Comparison of ENCODE assay signal across 8 mouse cellular contexts in genomic region chr19:28963513-28963841, GRCm38 (mm10). TPM values are rescaled to one million over a fixed set of nuclear protein-coding genes. Genes with fewer than 3 reads are reported as not detected.
DNase-seq lines count a peak whose midpoint lies in the region; ATAC-seq and TF ChIP-seq lines count a peak whose summit lies in the region.

No protein-coding gene starts in this region.

- TF ChIP-seq CTCF in layer of hippocampus, adult 2 months (conservative IDR thresholded peaks at IDR 0.05): peak; percentile 53; the same call in 1 of the 2 replicates
- TF ChIP-seq CTCF in hindbrain, postnatal 0 days (IDR thresholded peaks at IDR 0.05; ENCODE audit: low read depth): no peak
- TF ChIP-seq CTCF in midbrain, postnatal 0 days (IDR thresholded peaks at IDR 0.05): no peak

- H3K4me1 ChIP-seq in embryonic facial prominence, embryonic 13.5 days: peaks cover 21% of the 10 kb centered on the region
- peaks cover 18% of the 10 kb centered on the region for H3K4me1 ChIP-seq in hindbrain, postnatal 0 days (ENCODE audit: insufficient read depth, low read length)
- peaks cover 4% of the 10 kb centered on the region; the same call in 1 of the 2 replicates for H3K4me1 ChIP-seq in midbrain, postnatal 0 days (ENCODE audit: insufficient read depth, low read length)

- no peaks in the 10 kb centered on the region for H3K9me3 ChIP-seq in embryonic facial prominence, embryonic 13.5 days
- H3K9me3 ChIP-seq in hindbrain, postnatal 0 days (ENCODE audit: low read length): no peaks in the 10 kb centered on the region
- H3K9me3 ChIP-seq in midbrain, postnatal 0 days (ENCODE audit: low read length): no peaks in the 10 kb centered on the region

- H3K27me3 ChIP-seq in embryonic facial prominence, embryonic 13.5 days: peaks cover 15% of the 10 kb centered on the region
- no peaks in the 10 kb centered on the region for H3K27me3 ChIP-seq in hindbrain, postnatal 0 days (ENCODE audit: insufficient read depth, low read length)
- H3K27me3 ChIP-seq in midbrain, postnatal 0 days (ENCODE audit: insufficient read depth, low read length): no peaks in the 10 kb centered on the region

- peak overlapping the region; percentile 98 for H3K27ac ChIP-seq in layer of hippocampus, adult 2 months
- H3K27ac ChIP-seq in embryonic facial prominence, embryonic 13.5 days: no peak overlapping the region
- H3K27ac ChIP-seq in hindbrain, postnatal 0 days: peak overlapping the region; percentile 90
- peak overlapping the region; percentile 82 for H3K27ac ChIP-seq in midbrain, postnatal 0 days (ENCODE audit: low read depth, low read length)

- peak overlapping the region; percentile 95 for H3K4me2 ChIP-seq in embryonic facial prominence, embryonic 13.5 days
- peak overlapping the region; percentile 87 for H3K4me2 ChIP-seq in hindbrain, postnatal 0 days (ENCODE audit: low read depth, low read length)
- H3K4me2 ChIP-seq in midbrain, postnatal 0 days (ENCODE audit: low read depth, low read length, poor library complexity, severe bottlenecking): peak overlapping the region; percentile 89

- peak overlapping the region; percentile 87 for H3K4me3 ChIP-seq in layer of hippocampus, adult 2 months
- H3K4me3 ChIP-seq in embryonic facial prominence, embryonic 13.5 days: peak overlapping the region; percentile 81
- peak overlapping the region; percentile 86 for H3K4me3 ChIP-seq in hindbrain, postnatal 0 days (ENCODE audit: low read length)
- peak overlapping the region; percentile 81 for H3K4me3 ChIP-seq in midbrain, postnatal 0 days (ENCODE audit: low read depth, low read length)

- H3K9ac ChIP-seq in embryonic facial prominence, embryonic 13.5 days: peak overlapping the region; percentile 84
- H3K9ac ChIP-seq in hindbrain, postnatal 0 days (replicated peaks; ENCODE audit: low read length): peak overlapping the region; percentile 88
- peak overlapping the region; percentile 85 for H3K9ac ChIP-seq in midbrain, postnatal 0 days (replicated peaks; ENCODE audit: low read length, poor library complexity, severe bottlenecking)

- no peak for DNase-seq in layer of hippocampus, adult 2 months (ENCODE audit: low spot score in 2 of 2)
- DNase-seq in layer of hippocampus, adult 11-12 months (ENCODE audit: low spot score): no peak
- no peak for DNase-seq in hindbrain, postnatal 0 days (ENCODE audit: low spot score)
- no peak for DNase-seq in midbrain, postnatal 0 days (ENCODE audit: low spot score)
- DNase-seq in spleen, adult 12 weeks (ENCODE audit: low spot score): no peak
- DNase-seq in T-cell, adult 2 months (ENCODE audit: low spot score): no peak
- no peak for DNase-seq in right cerebral cortex, adult 2 months (ENCODE audit: low spot score in 2 of 2)

- 0% methylated on average over 4 of the region's 4 CpGs for WGBS in embryonic facial prominence, embryonic 13.5 days
- 3% methylated on average over 4 of the region's 4 CpGs for WGBS in hindbrain, postnatal 0 days
- 3% methylated on average over 4 of the region's 4 CpGs for WGBS in midbrain, postnatal 0 days

- H3K36me3 ChIP-seq in embryonic facial prominence, embryonic 13.5 days: no peaks in the 10 kb centered on the region
- no peaks in the 10 kb centered on the region for H3K36me3 ChIP-seq in hindbrain, postnatal 0 days (ENCODE audit: insufficient read depth, low read length)
- no peaks in the 10 kb centered on the region for H3K36me3 ChIP-seq in midbrain, postnatal 0 days (ENCODE audit: insufficient read depth, low read length)

- ATAC-seq in embryonic facial prominence, embryonic 13.5 days (ENCODE audit: insufficient number of reproducible peaks, insufficient read depth, low FRiP score, low TSS enrichment, low read depth): no peak
- 0 out of 2 replicates have a peak, but pooled peaks have one; percentile 4 for ATAC-seq in hindbrain, postnatal 0 days
- no peak for ATAC-seq in midbrain, postnatal 0 days (ENCODE audit: low FRiP score)

RNA-seq across cellular contexts. Expression of gene Plpp6, which starts 0.3 kb away (rescaled TPM):
- total RNA-seq in layer of hippocampus, adult 2 months (2021): 10 to 100 TPM; 51.2 to 52.4 TPM
- polyA plus RNA-seq in embryonic facial prominence, embryonic 13.5 days (2015; fragmentation: Nextera tagmentation; extraction: Ambion mirVana): 6.4 and 6.8 TPM in 2 replicates
- 20.9 and 21.6 TPM in 2 replicates for total RNA-seq in hindbrain, postnatal 0 days (2014; rRNA removed)
- polyA plus RNA-seq in hindbrain, postnatal 0 days (2015; fragmentation: Nextera tagmentation; extraction: Ambion mirVana): 13.8 and 14.2 TPM in 2 replicates
- total RNA-seq in midbrain, postnatal 0 days (2014; rRNA removed): 23.3 and 27.8 TPM in 2 replicates
- polyA plus RNA-seq in midbrain, postnatal 0 days (2015; fragmentation: Nextera tagmentation; extraction: Ambion mirVana): 17.8 and 20.0 TPM in 2 replicates

RNA-seq across cellular contexts. Expression of gene 4430402I18Rik, which starts 4.1 kb away (rescaled TPM):
- total RNA-seq in layer of hippocampus, adult 2 months (2021): 1 to 10 TPM; 7.4 to 9.2 TPM
- polyA plus RNA-seq in embryonic facial prominence, embryonic 13.5 days (2015; fragmentation: Nextera tagmentation; extraction: Ambion mirVana): 0.30 and 0.77 TPM in 2 replicates
- total RNA-seq in hindbrain, postnatal 0 days (2014; rRNA removed): 1.1 and 1.7 TPM in 2 replicates
- polyA plus RNA-seq in hindbrain, postnatal 0 days (2015; fragmentation: Nextera tagmentation; extraction: Ambion mirVana): 2.4 and 3.0 TPM in 2 replicates
- total RNA-seq in midbrain, postnatal 0 days (2014; rRNA removed): 2.1 and 3.3 TPM in 2 replicates
- polyA plus RNA-seq in midbrain, postnatal 0 days (2015; fragmentation: Nextera tagmentation; extraction: Ambion mirVana): 2.3 and 2.7 TPM in 2 replicates

RNA-seq across cellular contexts. Expression of gene Cdc37l1, which starts 26.7 kb away (rescaled TPM):
- 100 to 1,000 TPM; 105 to 114 TPM for total RNA-seq in layer of hippocampus, adult 2 months (2021)
- polyA plus RNA-seq in embryonic facial prominence, embryonic 13.5 days (2015; fragmentation: Nextera tagmentation; extraction: Ambion mirVana): 45.4 and 47.6 TPM in 2 replicates
- total RNA-seq in hindbrain, postnatal 0 days (2014; rRNA removed): 40.0 and 61.8 TPM in 2 replicates
- 34.6 and 36.2 TPM in 2 replicates for polyA plus RNA-seq in hindbrain, postnatal 0 days (2015; fragmentation: Nextera tagmentation; extraction: Ambion mirVana)
- 52.2 and 74.0 TPM in 2 replicates for total RNA-seq in midbrain, postnatal 0 days (2014; rRNA removed)
- 33.1 and 34.2 TPM in 2 replicates for polyA plus RNA-seq in midbrain, postnatal 0 days (2015; fragmentation: Nextera tagmentation; extraction: Ambion mirVana)
